ENCODE assay signal across 7 mouse cellular contexts in the genomic region with DNA sequence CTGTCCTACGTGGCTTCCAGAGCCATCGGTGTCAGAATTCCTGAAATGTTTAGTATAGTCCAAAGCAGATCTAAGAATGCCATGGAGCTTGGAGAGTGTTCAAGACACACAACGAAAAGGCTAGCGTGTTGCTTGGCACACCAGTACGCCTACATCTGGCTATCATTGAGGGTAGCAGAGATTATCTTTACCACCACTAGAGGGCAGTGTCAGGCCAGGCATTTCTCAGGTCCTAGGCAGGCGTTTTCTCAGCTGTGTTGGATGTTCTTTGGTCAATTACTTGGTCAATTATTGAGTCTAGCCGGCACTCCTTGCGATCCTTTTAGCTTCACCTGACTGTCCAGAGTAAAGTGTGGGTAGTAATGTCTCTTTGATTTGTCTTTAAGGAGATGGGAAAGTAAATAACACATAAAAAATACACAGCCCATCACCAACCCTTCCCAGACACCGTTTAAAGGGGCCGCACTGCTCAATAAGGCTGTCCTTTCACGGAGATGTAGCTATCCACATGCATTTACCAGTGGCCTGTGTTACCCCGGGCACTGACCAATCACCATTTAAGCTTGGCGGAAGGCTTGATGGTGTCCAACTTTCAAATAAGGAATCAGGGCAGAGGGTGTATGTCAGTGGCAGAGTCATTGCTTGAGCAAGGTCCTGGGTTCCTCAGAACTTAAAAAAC. TPM values are rescaled to one million over a fixed set of nuclear protein-coding genes. Genes with fewer than 3 reads are reported as not detected.
DNase-seq lines count a peak whose midpoint lies in the region; ATAC-seq lines count a peak whose summit lies in the region.

No protein-coding gene starts in this region.

- ATAC-seq in forebrain, embryonic 16.5 days: peak; percentile 96
- ATAC-seq in hindbrain, embryonic 12.5 days (ENCODE audit: low FRiP score): peak; percentile 73

- DNase-seq in WW6 (ENCODE audit: low read depth, low spot score): peak; percentile 43
- peak; percentile 64 to 78 for DNase-seq in cerebellum, adult 18-20 months
- peak; percentile 77 to 81 for DNase-seq in layer of hippocampus, postnatal 10 days (ENCODE audit: low spot score in 2 of 2)
- peak; percentile 87 for DNase-seq in lung, postnatal 36 days
- DNase-seq in right cerebral cortex, adult 18-20 months: peak; percentile 82

- no peak overlapping the region for H3K4me3 ChIP-seq in forebrain, embryonic 16.5 days (replicated peaks; ENCODE audit: low read length)
- no peak overlapping the region for H3K4me3 ChIP-seq in hindbrain, embryonic 12.5 days

- H3K4me2 ChIP-seq in forebrain, embryonic 16.5 days (ENCODE audit: low read length): no peak overlapping the region
- H3K4me2 ChIP-seq in hindbrain, embryonic 12.5 days (replicated peaks): no peak overlapping the region

- H3K9me3 ChIP-seq in forebrain, embryonic 16.5 days (ENCODE audit: control insufficient read depth, low read length): no peaks in the 10 kb centered on the region
- H3K9me3 ChIP-seq in hindbrain, embryonic 12.5 days (replicated peaks): no peaks in the 10 kb centered on the region

- H3K27me3 ChIP-seq in forebrain, embryonic 16.5 days (replicated peaks; ENCODE audit: control insufficient read depth, insufficient read depth, low read length): no peaks in the 10 kb centered on the region
- H3K27me3 ChIP-seq in hindbrain, embryonic 12.5 days: peaks cover 26% of the 10 kb centered on the region

- no peak overlapping the region for H3K27ac ChIP-seq in forebrain, embryonic 16.5 days (ENCODE audit: low read length)
- no peak overlapping the region for H3K27ac ChIP-seq in hindbrain, embryonic 12.5 days

- WGBS in forebrain, embryonic 16.5 days: 33% methylated on average over 13 of the region's 13 CpGs
- 40% methylated on average over 13 of the region's 13 CpGs for WGBS in hindbrain, embryonic 12.5 days

- H3K4me1 ChIP-seq in forebrain, embryonic 16.5 days (replicated peaks; ENCODE audit: control insufficient read depth, insufficient read depth, low read length): no peaks in the 10 kb centered on the region
- no peaks in the 10 kb centered on the region for H3K4me1 ChIP-seq in hindbrain, embryonic 12.5 days

- H3K36me3 ChIP-seq in forebrain, embryonic 16.5 days (ENCODE audit: control insufficient read depth, insufficient read depth): no peaks in the 10 kb centered on the region
- no peaks in the 10 kb centered on the region for H3K36me3 ChIP-seq in hindbrain, embryonic 12.5 days

- H3K9ac ChIP-seq in forebrain, embryonic 16.5 days (replicated peaks; ENCODE audit: low read depth, low read length): no peak overlapping the region
- H3K9ac ChIP-seq in hindbrain, embryonic 12.5 days: no peak overlapping the region

RNA-seq across cellular contexts. Expression of gene Enpp6, which starts 29.7 kb away (rescaled TPM):
- polyA plus RNA-seq in forebrain, embryonic 16.5 days (2015; fragmentation: Nextera tagmentation; extraction: Ambion mirVana): 0.11 and 0.35 TPM in 2 replicates
- 0.36 and 0.57 TPM in 2 replicates for polyA plus RNA-seq in hindbrain, embryonic 12.5 days (2016; fragmentation: Nextera tagmentation; extraction: Ambion mirVana)
- total RNA-seq in layer of hippocampus, postnatal 10 days (2021): 10 to 100 TPM; 14.1 to 14.5 TPM
